In the genomic region with DNA sequence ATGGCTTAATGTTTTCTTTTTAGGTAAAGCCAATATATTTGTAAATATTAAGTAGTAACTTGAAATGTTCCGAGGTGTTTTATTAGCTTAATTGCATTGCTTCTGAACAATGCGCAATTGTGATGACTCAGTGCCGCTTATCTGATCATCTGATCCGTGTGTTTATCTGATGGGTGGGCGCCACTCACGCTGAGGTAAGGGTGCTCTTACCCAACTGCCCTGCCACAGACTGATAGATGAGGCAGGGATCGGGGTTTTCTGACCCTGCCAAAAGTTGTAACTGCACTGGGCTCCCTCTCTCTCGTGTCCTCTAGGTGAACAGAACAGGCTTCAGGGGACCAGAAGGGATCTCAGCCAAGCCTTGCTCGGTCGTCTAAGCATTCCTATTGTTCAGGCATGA, we compare ENCODE assay signal across 31 mouse cellular contexts. TPM values are rescaled to one million over a fixed set of nuclear protein-coding genes. Genes with fewer than 3 reads are reported as not detected.
A peak's percentile ranks its signal among the peaks of the same experiment; 100 is the strongest.
DNase-seq lines count a peak whose midpoint lies in the region; ATAC-seq and TF ChIP-seq lines count a peak whose summit lies in the region.
"Had no signal": no experiment of that assay in that cellular context is flagged by ENCODE, and none has a peak within 500 bp of the region (broad histone marks: within the 10 kb centered on the region; RNA-seq: fewer than 3 reads in every experiment).

No protein-coding gene starts in this region.

- no peak for TF ChIP-seq POLR2A in MEL (IDR thresholded peaks at IDR 0.05; ENCODE audit: control insufficient read depth in 1 of 2, insufficient read depth in 1 of 2, low read depth in 1 of 2, low read length in 2 of 2, poor library complexity in 1 of 2)
- no peak for TF ChIP-seq POLR2A in cerebellum, adult 2 months (IDR thresholded peaks at IDR 0.05; ENCODE audit: borderline replicate concordance, insufficient read depth, low read length)

- no peaks in the 10 kb centered on the region for H3K27me3 ChIP-seq in MEL (ENCODE audit: control insufficient read depth in 1 of 2, insufficient read depth in 2 of 2, low read length in 2 of 2)
- no peaks in the 10 kb centered on the region for H3K27me3 ChIP-seq in hindbrain, embryonic 11.5 days (ENCODE audit: control insufficient read depth, insufficient read depth, low read length)
- H3K27me3 ChIP-seq in liver, postnatal 0 days (ENCODE audit: insufficient read depth, low read length): no peaks in the 10 kb centered on the region
- no peaks in the 10 kb centered on the region for H3K27me3 ChIP-seq in cerebellum, adult 2 months (ENCODE audit: control insufficient read depth, insufficient read depth, low read length)
- H3K27me3 ChIP-seq: embryonic facial prominence, embryonic 13.5 days; forebrain, embryonic 13.5 days; heart, embryonic 12.5 days; heart, embryonic 15.5 days had no signal

- H3K9me3 ChIP-seq in MEL (replicated peaks; ENCODE audit: insufficient read depth, low read length): no peaks in the 10 kb centered on the region
- no peaks in the 10 kb centered on the region for H3K9me3 ChIP-seq in hindbrain, embryonic 11.5 days (ENCODE audit: control insufficient read depth, low read length)
- no peaks in the 10 kb centered on the region for H3K9me3 ChIP-seq in liver, postnatal 0 days (ENCODE audit: low read length)
- H3K9me3 ChIP-seq: embryonic facial prominence, embryonic 10.5 days; embryonic facial prominence, embryonic 13.5 days; forebrain, embryonic 10.5 days; forebrain, embryonic 13.5 days; heart, embryonic 12.5 days; heart, embryonic 15.5 days; hindbrain, embryonic 10.5 days had no signal

- no peak for TF ChIP-seq RAD21 in MEL (IDR thresholded peaks at IDR 0.05; ENCODE audit: low read depth, low read length)

- TF ChIP-seq CTCF in MEL (IDR thresholded peaks at IDR 0.05 in 2 of 3, conservative IDR thresholded peaks at IDR 0.05 in 1 of 3; ENCODE audit: control insufficient read depth in 1 of 3, insufficient read depth in 1 of 3, low read depth in 2 of 3, low read length in 3 of 3, poor library complexity in 1 of 3, severe bottlenecking in 1 of 3): no peak
- no peak for TF ChIP-seq CTCF in liver, postnatal 0 days (IDR thresholded peaks at IDR 0.05; ENCODE audit: low read depth)
- TF ChIP-seq CTCF in cerebellum, adult 2 months (IDR thresholded peaks at IDR 0.05; ENCODE audit: borderline replicate concordance, insufficient read depth, low read depth, low read length): no peak

- no peak overlapping the region for H3K9ac ChIP-seq in MEL (ENCODE audit: control insufficient read depth, low read depth, low read length, poor library complexity, severe bottlenecking)
- no peak overlapping the region for H3K9ac ChIP-seq in hindbrain, embryonic 11.5 days (ENCODE audit: low read depth, low read length)
- no peak overlapping the region for H3K9ac ChIP-seq in liver, postnatal 0 days (replicated peaks)
- H3K9ac ChIP-seq: embryonic facial prominence, embryonic 13.5 days; forebrain, embryonic 13.5 days; heart, embryonic 12.5 days; heart, embryonic 15.5 days; hindbrain, embryonic 14.5 days had no signal

- H3K4me2 ChIP-seq in hindbrain, embryonic 11.5 days (replicated peaks; ENCODE audit: low read depth, low read length): no peak overlapping the region
- no peak overlapping the region for H3K4me2 ChIP-seq in liver, postnatal 0 days (ENCODE audit: low read depth, low read length)
- H3K4me2 ChIP-seq: embryonic facial prominence, embryonic 13.5 days; forebrain, embryonic 13.5 days; heart, embryonic 12.5 days; heart, embryonic 15.5 days; hindbrain, embryonic 14.5 days had no signal

- H3K4me1 ChIP-seq in MEL (ENCODE audit: control insufficient read depth in 1 of 2, insufficient read depth in 2 of 2, low read length in 2 of 2): peaks cover 0 to 3% of the 10 kb centered on the region in 2 experiments; a peak in 2 of 4 replicates
- H3K4me1 ChIP-seq in hindbrain, embryonic 11.5 days (replicated peaks; ENCODE audit: control insufficient read depth, insufficient read depth, low read length): no peaks in the 10 kb centered on the region
- no peaks in the 10 kb centered on the region; the same call in 1 of the 2 replicates for H3K4me1 ChIP-seq in liver, postnatal 0 days (ENCODE audit: insufficient read depth)
- no peaks in the 10 kb centered on the region for H3K4me1 ChIP-seq in cerebellum, adult 2 months (ENCODE audit: control insufficient read depth, insufficient read depth, low read length)

- peak; percentile 44 for ATAC-seq in granulocyte monocyte progenitor cell, adult 5-6 weeks (replicated peaks; ENCODE audit: poor library complexity, severe bottlenecking)
- ATAC-seq in hindbrain, embryonic 11.5 days (ENCODE audit: low FRiP score): no peak
- no peak for ATAC-seq in liver, postnatal 0 days
- ATAC-seq: forebrain, embryonic 13.5 days; forebrain, embryonic 16.5 days; hindbrain, postnatal 0 days; inflammation-experienced regulatory T-cells, adult 6 months; intestine, embryonic 16.5 days had no signal

- H3K4me3 ChIP-seq in MEL (ENCODE audit: control insufficient read depth in 1 of 2, insufficient read depth in 1 of 2, low read depth in 2 of 2, low read length in 2 of 2): no peak overlapping the region
- H3K4me3 ChIP-seq in hindbrain, embryonic 11.5 days (ENCODE audit: low read depth, low read length): no peak overlapping the region
- H3K4me3 ChIP-seq in liver, postnatal 0 days (ENCODE audit: low read depth, low read length): no peak overlapping the region
- no peak overlapping the region for H3K4me3 ChIP-seq in cerebellum, adult 2 months (replicated peaks; ENCODE audit: insufficient read depth, low read depth, low read length)
- H3K4me3 ChIP-seq: embryonic facial prominence, embryonic 10.5 days; embryonic facial prominence, embryonic 13.5 days; erythroblast, embryonic 14.5 days; forebrain, embryonic 10.5 days; forebrain, embryonic 13.5 days; heart, embryonic 12.5 days; heart, embryonic 15.5 days; hindbrain, embryonic 10.5 days had no signal

- H3K79me2 ChIP-seq in MEL (ENCODE audit: control insufficient read depth, insufficient read depth, low read length, poor library complexity): no peaks in the 10 kb centered on the region

- 84% methylated on average over 10 of the region's 10 CpGs for WGBS in hindbrain, embryonic 11.5 days
- WGBS in liver, postnatal 0 days (ENCODE audit: insufficient replicate concordance): 65% methylated on average over 10 of the region's 10 CpGs
- 72% methylated on average over 10 of the region's 10 CpGs for WGBS in cerebellum, adult 2 months

- peaks cover 0 to 3% of the 10 kb centered on the region in 2 experiments; a peak in 2 of 4 replicates for H3K36me3 ChIP-seq in MEL (ENCODE audit: control insufficient read depth in 1 of 2, insufficient read depth in 2 of 2, low read length in 2 of 2)
- H3K36me3 ChIP-seq in hindbrain, embryonic 11.5 days (ENCODE audit: control insufficient read depth, insufficient read depth, low read length): no peaks in the 10 kb centered on the region
- no peaks in the 10 kb centered on the region for H3K36me3 ChIP-seq in liver, postnatal 0 days (replicated peaks; ENCODE audit: insufficient read depth, low read length)
- H3K36me3 ChIP-seq: embryonic facial prominence, embryonic 13.5 days; forebrain, embryonic 10.5 days; heart, embryonic 12.5 days; heart, embryonic 15.5 days had no signal

- DNase-seq in 416B (ENCODE audit: low read depth) (peak; percentile 69), MEL (ENCODE audit: low read depth, low spot score) (no peak)
- DNase-seq in hindbrain, embryonic 11.5 days (ENCODE audit: low spot score): no peak
- DNase-seq in liver, postnatal 0 days: no peak
- no peak for DNase-seq in cerebellum, adult 2 months
- DNase-seq: adrenal gland, adult 2 months; adrenal gland, postnatal 14 days; cerebellum, adult 11 months; cerebellum, adult 8-10 months; cerebellum, postnatal 10 days; cerebellum, postnatal 36 days; embryo, embryonic 11 days; gastrocnemius, postnatal 14 days; heart, postnatal 10 days; heart, postnatal 36 days; kidney, adult 18-20 months had no signal

- H3K27ac ChIP-seq in MEL (ENCODE audit: control insufficient read depth, low read depth, low read length): no peak overlapping the region
- H3K27ac ChIP-seq in hindbrain, embryonic 11.5 days (ENCODE audit: low read depth, low read length): no peak overlapping the region
- no peak overlapping the region for H3K27ac ChIP-seq in liver, postnatal 0 days (ENCODE audit: low read depth)
- no peak overlapping the region for H3K27ac ChIP-seq in cerebellum, adult 2 months (ENCODE audit: insufficient read depth, low read length)
- H3K27ac ChIP-seq: embryonic facial prominence, embryonic 10.5 days; embryonic facial prominence, embryonic 13.5 days; forebrain, embryonic 10.5 days; forebrain, embryonic 13.5 days; heart, embryonic 15.5 days; hindbrain, embryonic 10.5 days; hindbrain, embryonic 14.5 days; hindbrain, postnatal 0 days had no signal

- TF ChIP-seq EP300 in MEL (IDR thresholded peaks at IDR 0.05; ENCODE audit: low read depth in 1 of 2, low read length in 2 of 2): no peak
- no peak for TF ChIP-seq EP300 in liver, postnatal 0 days (IDR thresholded peaks at IDR 0.05; ENCODE audit: low read depth)

RNA-seq across cellular contexts. Expression of gene Rufy3, which starts 15.8 kb away (rescaled TPM):
- 3.2 and 3.7 TPM in 2 replicates for total RNA-seq in MEL (2012; rRNA removed)
- 1 to 10 TPM in 1 of 2 experiments, not detected in 1; 5.7 TPM for polyA plus RNA-seq in MEL (2012; ENCODE audit: insufficient read depth in 1 of 2, insufficient read length in 2 of 2, low read depth in 1 of 2, low replicate concordance in 2 of 2, missing spikeins in 1 of 2)
- 7.4 and 12.7 TPM in 2 replicates for total RNA-seq in granulocyte monocyte progenitor cell, adult 5-6 weeks (2014; fragmentation: Nextera tagmentation)
- total RNA-seq in granulocyte monocyte progenitor cell, adult 5-6 weeks (2017): 12.7 and 15.3 TPM in 2 replicates
- 168 and 180 TPM in 2 replicates for polyA plus RNA-seq in hindbrain, embryonic 11.5 days (2014; fragmentation: Nextera tagmentation; extraction: Ambion mirVana)
- 6.8 and 7.0 TPM in 2 replicates for polyA plus RNA-seq in liver, postnatal 0 days (2015; fragmentation: Nextera tagmentation; extraction: Ambion mirVana)
- polyA plus RNA-seq in cerebellum, adult 2 months (2012; rRNA removed): 130 and 139 TPM in 2 replicates

RNA-seq across cellular contexts. Expression of gene Utp3, which starts 26.4 kb away (rescaled TPM):
- total RNA-seq in MEL (2012; rRNA removed): 44.7 and 48.4 TPM in 2 replicates
- 100 to 1,000 TPM in 1 of 2 experiments, 10 to 100 TPM in 1; 73.9 to 120 TPM for polyA plus RNA-seq in MEL (2012; ENCODE audit: insufficient read depth in 1 of 2, insufficient read length in 2 of 2, low read depth in 1 of 2, low replicate concordance in 2 of 2, missing spikeins in 1 of 2)
- 65.6 and 68.8 TPM in 2 replicates for total RNA-seq in granulocyte monocyte progenitor cell, adult 5-6 weeks (2014; fragmentation: Nextera tagmentation)
- total RNA-seq in granulocyte monocyte progenitor cell, adult 5-6 weeks (2017): 57.5 and 59.9 TPM in 2 replicates
- polyA plus RNA-seq in hindbrain, embryonic 11.5 days (2014; fragmentation: Nextera tagmentation; extraction: Ambion mirVana): 68.7 and 75.4 TPM in 2 replicates
- polyA plus RNA-seq in liver, postnatal 0 days (2015; fragmentation: Nextera tagmentation; extraction: Ambion mirVana): 27.2 and 27.6 TPM in 2 replicates
- 25.9 and 29.9 TPM in 2 replicates for polyA plus RNA-seq in cerebellum, adult 2 months (2012; rRNA removed)

RNA-seq across cellular contexts. Expression of gene Jchain, which starts 53.0 kb away (rescaled TPM):
- not detected in 2 replicates for total RNA-seq in MEL (2012; rRNA removed)
- not detected for polyA plus RNA-seq in MEL (2012; ENCODE audit: insufficient read depth in 1 of 2, insufficient read length in 2 of 2, low read depth in 1 of 2, low replicate concordance in 2 of 2, missing spikeins in 1 of 2)
- total RNA-seq in granulocyte monocyte progenitor cell, adult 5-6 weeks (2014; fragmentation: Nextera tagmentation): 1.8 TPM in 1 of 2 replicates, not detected in the other
- 0.43 and 1.5 TPM in 2 replicates for total RNA-seq in granulocyte monocyte progenitor cell, adult 5-6 weeks (2017)
- polyA plus RNA-seq in hindbrain, embryonic 11.5 days (2014; fragmentation: Nextera tagmentation; extraction: Ambion mirVana): 0.49 TPM in 1 of 2 replicates, not detected in the other
- 0.09 TPM in 2 replicates for polyA plus RNA-seq in liver, postnatal 0 days (2015; fragmentation: Nextera tagmentation; extraction: Ambion mirVana)
- 0.68 and 0.84 TPM in 2 replicates for polyA plus RNA-seq in cerebellum, adult 2 months (2012; rRNA removed)
- polyA plus RNA-seq: C2C12; embryonic facial prominence, embryonic 10.5 days; embryonic facial prominence, embryonic 13.5 days; erythroblast, embryonic 14.5 days; forebrain, embryonic 10.5 days had no signal
